Mouse (Mus musculus) liver (tissue): ENCODE results near the gene Spin2c.

Experiments used
- DNase-seq: peaks from one replicate; pipeline ENCODE4 v3.0.0-alpha.2; 2020; ENCODE audit warnings: mixed read lengths

Gene Spin2c

DNA sequence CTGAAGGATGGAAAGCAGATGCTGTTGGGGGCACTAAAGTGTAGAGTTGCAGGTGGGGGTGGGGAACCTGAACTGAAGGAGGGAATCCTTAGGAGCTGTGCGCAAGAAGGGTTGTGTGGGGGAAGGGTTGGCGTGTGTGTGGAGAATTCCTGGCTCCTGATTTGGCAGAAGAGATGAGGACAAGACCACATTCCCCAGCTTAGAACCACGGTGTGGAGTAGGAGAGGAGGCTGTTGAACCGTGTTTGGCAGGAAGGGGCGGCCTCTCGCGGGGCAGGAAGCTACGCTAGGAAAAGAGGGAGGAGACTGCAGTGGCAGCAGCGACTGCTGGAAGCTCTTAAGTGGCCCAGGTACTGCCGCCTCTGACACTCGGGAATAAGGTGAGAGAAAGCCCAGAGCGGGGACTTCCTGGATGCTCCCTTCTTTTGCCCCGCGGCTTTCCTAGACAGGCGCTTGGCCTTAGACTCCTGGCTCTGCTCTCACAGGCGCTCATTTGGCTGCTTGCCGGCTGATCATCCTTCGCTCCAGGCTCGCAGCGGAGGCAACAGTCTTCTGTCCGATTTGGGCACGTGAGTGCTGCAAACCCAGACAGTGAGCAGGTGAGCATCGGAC, at the start of gene Spin2c:
Gene Spin2c, plus strand, starts transcription at position 275 of the 611 bp plus-strand sequence.
- peak; percentile 22 for DNase-seq

DNA sequence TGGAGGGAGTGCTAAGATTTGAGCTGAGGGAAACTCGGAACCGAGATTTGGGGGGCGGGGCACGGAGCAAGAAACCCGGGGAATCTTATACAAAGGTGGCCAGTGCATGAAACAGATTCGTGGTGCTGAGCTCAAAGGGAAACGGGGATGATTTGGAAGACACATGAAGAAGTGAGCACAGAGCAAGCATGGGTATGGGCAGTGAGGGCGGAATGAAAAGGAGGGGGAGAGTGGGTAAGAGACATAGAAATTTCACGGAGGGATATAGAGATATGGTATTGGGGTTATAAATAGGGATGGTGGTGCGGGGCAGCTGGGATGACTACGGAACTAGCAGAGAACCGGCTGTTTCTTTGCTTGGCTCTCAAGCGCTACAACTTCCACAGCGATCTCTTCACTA, 581 bp downstream of the Spin2c start:
- DNase-seq, result no peak
